Mouse (Mus musculus): Measurements from ENCODE around the gene Crybg3.
"Not testable (repeated sequence)": the region's sequence is repeated elsewhere in the genome, so short reads cannot be mapped to it uniquely, and the experiment has no call there.

Gene Crybg3

DNA sequence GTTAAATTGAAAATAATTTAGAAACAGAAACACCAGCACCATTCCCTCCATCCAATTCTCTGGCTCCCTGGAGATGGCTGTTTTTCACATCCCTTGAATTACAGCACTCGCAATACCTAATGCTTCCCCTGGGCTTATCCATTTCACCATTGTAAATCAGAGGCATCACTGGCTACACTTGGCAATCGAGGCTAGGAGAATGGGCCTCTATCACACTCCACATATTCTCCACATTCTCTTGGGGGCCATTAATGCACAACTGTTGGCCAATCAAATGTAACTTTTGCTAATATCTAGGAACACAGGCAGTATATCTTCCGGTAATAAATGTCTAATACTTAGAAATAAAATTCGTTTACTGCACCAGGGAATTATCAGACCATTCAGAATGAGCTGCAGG, 137.2 kb downstream of the Crybg3 start:
- no peak for DNase-seq (ENCODE audit: extremely low spot score, low spot score)

DNA sequence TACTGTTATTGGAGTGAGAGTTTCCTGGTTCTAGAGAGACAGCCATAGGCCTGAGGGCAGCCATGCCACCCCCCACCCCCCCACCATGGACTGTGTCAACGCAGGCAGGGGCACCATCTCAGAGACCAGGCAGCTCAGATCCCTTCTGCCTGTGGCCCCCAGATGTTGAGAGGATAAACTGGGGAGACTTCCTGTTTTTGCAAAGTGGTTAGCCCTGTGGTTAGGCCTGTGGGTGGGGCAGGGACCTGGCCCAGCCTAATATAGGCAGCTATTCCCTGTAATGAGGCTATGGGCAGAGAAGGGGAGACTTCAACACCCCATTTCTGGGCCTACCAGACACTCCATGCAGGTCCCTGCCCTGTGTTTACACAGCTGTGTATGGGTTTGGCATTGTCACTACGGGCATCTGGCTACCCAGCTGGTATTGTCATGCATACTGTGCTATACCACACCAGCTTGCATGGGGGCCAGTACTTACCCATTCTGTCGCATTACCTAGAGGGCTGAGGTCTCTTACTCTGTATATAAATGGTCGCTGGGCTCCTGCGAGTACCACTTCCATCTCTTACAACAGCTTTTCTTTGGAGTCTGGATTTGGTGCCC, 141.4 kb downstream of the Crybg3 start:
- DNase-seq (ENCODE audit: extremely low spot score, low spot score): not testable (repeated sequence)

DNA sequence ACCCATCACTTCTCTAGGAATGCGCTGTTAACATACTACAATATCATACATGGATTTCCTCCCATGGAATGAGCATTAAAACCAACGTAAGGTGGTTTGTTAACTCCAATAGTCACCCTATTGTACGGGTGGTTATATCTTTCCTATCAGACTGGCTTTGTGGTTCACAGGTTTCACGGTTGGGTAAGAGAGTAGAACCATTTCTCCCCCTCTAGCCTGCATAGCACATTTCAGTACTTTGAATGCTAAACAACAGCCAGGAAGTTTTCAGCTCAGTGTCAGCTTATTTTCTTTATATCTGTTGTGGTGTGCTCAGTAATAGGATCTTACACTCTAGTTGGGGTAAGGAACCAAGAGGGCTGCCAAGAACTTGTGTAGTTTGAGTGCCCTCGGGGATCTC, 149.0 kb downstream of the Crybg3 start:
- DNase-seq (ENCODE audit: extremely low spot score, low spot score): no peak

DNA sequence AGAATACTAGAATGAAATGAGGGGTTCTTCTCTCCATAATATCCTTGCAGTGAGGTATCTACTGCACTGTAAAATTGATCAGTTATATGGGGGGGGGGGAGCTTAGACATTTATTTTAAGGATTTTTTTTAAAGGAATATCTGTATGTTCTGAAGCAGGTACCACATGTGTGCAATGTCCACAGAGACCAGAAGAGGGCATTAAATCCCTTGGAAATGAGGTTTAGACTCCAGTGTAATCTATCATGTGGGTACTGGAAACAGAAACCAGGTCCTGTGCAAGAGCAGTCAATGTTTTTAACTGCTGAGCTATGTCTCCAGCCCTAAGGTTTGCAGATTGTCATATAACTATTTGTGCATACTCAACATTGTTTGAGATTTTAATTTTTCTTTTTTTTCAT, 151.7 kb downstream of the Crybg3 start:
- DNase-seq (ENCODE audit: extremely low spot score, low spot score): no peak

DNA sequence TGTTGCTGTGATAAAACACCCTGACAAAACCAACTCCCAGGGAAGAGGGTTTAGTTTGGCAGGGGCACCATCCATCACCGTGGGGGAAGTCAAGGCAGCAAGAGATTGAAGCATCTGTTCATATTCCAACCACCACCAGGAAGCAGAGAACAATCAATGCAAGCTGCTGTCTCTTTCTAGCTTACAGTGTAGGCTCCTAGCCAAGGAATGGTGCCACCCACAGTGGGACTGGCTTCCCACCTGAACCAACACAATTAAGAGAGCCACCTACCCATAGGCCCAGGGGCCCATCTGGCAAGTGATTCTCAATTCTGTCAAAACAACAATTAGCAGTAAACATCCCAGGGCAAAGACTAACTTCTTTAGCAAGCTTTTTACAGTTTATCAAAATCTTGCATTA, 152.6 kb downstream of the Crybg3 start:
- no peak for DNase-seq (ENCODE audit: extremely low spot score, low spot score)

DNA sequence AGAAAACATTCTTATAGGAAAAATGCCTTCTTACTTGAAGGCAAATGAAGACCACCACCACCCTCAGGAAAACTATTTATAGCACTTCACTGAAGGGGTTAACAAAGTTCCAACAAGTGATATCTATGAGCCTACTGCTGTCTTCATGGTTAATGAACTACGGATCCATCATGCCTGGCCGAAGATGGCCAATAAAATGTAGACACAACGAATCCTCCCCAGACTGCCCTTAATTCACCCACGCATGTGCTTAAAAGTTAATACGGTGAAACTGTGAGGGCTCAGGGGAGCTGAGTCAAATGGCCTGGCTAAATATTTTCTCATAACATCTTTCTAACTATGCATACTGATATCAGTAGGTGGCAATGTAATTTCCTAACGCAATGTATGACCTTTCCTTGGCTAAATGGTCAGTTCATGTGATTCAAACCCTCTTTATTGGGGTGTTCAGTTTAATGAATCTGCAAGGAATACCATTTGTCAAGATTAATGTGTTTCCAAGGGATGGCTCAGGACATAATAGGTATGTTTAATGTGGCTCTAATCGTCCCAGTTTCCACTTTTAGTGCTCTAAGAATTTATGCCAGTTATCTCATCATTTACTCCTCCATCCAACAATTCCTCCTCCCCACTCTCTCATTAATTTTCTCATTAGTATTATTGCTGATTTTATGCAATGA, 155.8 kb downstream of the Crybg3 start:
- DNase-seq (ENCODE audit: extremely low spot score, low spot score): no peak

All from neural tube, embryonic 10.5 days (tissue).